Mouse (Mus musculus) liver, embryonic 18 days (tissue): Measurements from ENCODE around the gene Pex19. TPM values are rescaled to one million over a fixed set of nuclear protein-coding genes. Genes with fewer than 3 reads are reported as not detected.

Experiments used
- polyA plus RNA-seq: library from polyadenylated mRNA; depleted of rRNA; stranded (reverse); fragments of >200 nt; gene quantifications from 2 replicates; pipeline ENCODE4 v1.2.3, GENCODE M21; 2012; rRNA removed

The Pex19 gene
- polyA plus RNA-seq = 40.4 and 44.5 TPM in 2 replicates

GRCm38 (mm10) chr1:172126376-172127347 is at the start of gene Pex19:
TSS of gene Pex19 (plus strand) at chr1:172126755.

GRCm38 (mm10) chr1:172082101-172082898 is 44.3 kb upstream of the Pex19 start, which contains the start of the genes Copa and Ncstn:
TSS of gene Copa (plus strand) at chr1:172082529.
TSS of gene Ncstn (minus strand) at chr1:172082795.

GRCm38 (mm10) chr1:172147835-172148278 is 21.3 kb downstream of the Pex19 start, which contains the start of gene Dcaf8:
TSS of gene Dcaf8 (plus strand) at chr1:172148084.

Other genes starting within 250 kb of the Pex19 start
- 0.35 and 0.44 TPM in 2 replicates for gene Gm10521, start 231.1 kb upstream of the Pex19 start, polyA plus RNA-seq
- gene Slamf6, start 209.2 kb upstream of the Pex19 start, polyA plus RNA-seq = 2.2 and 3.1 TPM in 2 replicates
- 0.65 and 0.95 TPM in 2 replicates for gene Vangl2, start 98.3 kb upstream of the Pex19 start, polyA plus RNA-seq
- gene Nhlh1, start 69.2 kb upstream of the Pex19 start, polyA plus RNA-seq = not detected in 2 replicates
- gene Copa, start 44.2 kb upstream of the Pex19 start, polyA plus RNA-seq = 47.8 and 52.1 TPM in 2 replicates
- gene Ncstn, start 44.0 kb upstream of the Pex19 start, polyA plus RNA-seq = 29.8 and 34.6 TPM in 2 replicates
- gene Dcaf8, start 21.3 kb downstream of the Pex19 start, polyA plus RNA-seq = 37.2 and 40.3 TPM in 2 replicates
- 15.3 and 17.4 TPM in 2 replicates for gene Pea15a, start 80.0 kb downstream of the Pex19 start, polyA plus RNA-seq
- 0.41 and 0.47 TPM in 2 replicates for gene Casq1, start 93.1 kb downstream of the Pex19 start, polyA plus RNA-seq
- 0.03 and 0.05 TPM in 2 replicates for gene Atp1a4, start 131.7 kb downstream of the Pex19 start, polyA plus RNA-seq
- 20.2 and 23.9 TPM in 2 replicates for gene Igsf8, start 134.9 kb downstream of the Pex19 start, polyA plus RNA-seq
- gene Atp1a2, start 171.3 kb downstream of the Pex19 start, polyA plus RNA-seq = 0.09 and 0.12 TPM in 2 replicates
- gene Kcnj9, start 202.6 kb downstream of the Pex19 start, polyA plus RNA-seq = 0.04 and 0.05 TPM in 2 replicates
- gene Kcnj10, start 214.5 kb downstream of the Pex19 start, polyA plus RNA-seq = 0.14 and 0.17 TPM in 2 replicates
- 3.6 TPM in 2 replicates for gene Pigm, start 249.8 kb downstream of the Pex19 start, polyA plus RNA-seq